Mouse (Mus musculus) neural tube, embryonic 13.5 days (tissue): ENCODE measurements around the gene Rps21. TPM values are rescaled to one million over a fixed set of nuclear protein-coding genes. Genes with fewer than 3 reads are reported as not detected.

Experiments
- ATAC-seq: fragments of 200-750 bp; cut with Nextera tagmentation; 2 replicates; pipeline ENCODE4 v1.8.0; 2017; ENCODE audit warnings: low read depth, mild to moderate bottlenecking, moderate TSS enrichment, moderate library complexity
- H3K27ac ChIP-seq: fragments of 300-500 bp; sonication (generic); replicated peaks from 2 replicates; pipeline ENCODE4 v1.5.1; 2015; ENCODE audit warnings: moderate library complexity, mild to moderate bottlenecking, inconsistent platforms
- H3K27me3 ChIP-seq: fragments of 300-500 bp; sonication (generic); 2 replicates; pipeline ENCODE4 v1.6.1; 2015; ENCODE audit warnings: mild to moderate bottlenecking, inconsistent platforms
- H3K36me3 ChIP-seq: fragments of 300-500 bp; sonication (generic); 2 replicates; pipeline ENCODE4 v1.6.1; 2015; ENCODE audit warnings: mild to moderate bottlenecking, inconsistent platforms
- H3K4me1 ChIP-seq: fragments of 300-500 bp; sonication (generic); replicated peaks from 2 replicates; pipeline ENCODE4 v1.6.1; 2015; ENCODE audit warnings: inconsistent platforms
- H3K4me2 ChIP-seq: fragments of 300-500 bp; sonication (generic); 2 replicates; pipeline ENCODE4 v1.6.1; 2015; ENCODE audit warnings: inconsistent platforms, mild to moderate bottlenecking, moderate library complexity
- H3K4me3 ChIP-seq: fragments of 300-500 bp; sonication (generic); 2 replicates; pipeline ENCODE4 v1.5.1; 2015; ENCODE audit warnings: mild to moderate bottlenecking, inconsistent platforms
- H3K9ac ChIP-seq: fragments of 300-500 bp; sonication (generic); 2 replicates; pipeline ENCODE4 v1.6.1; 2015; ENCODE audit warnings: moderate library complexity, mild to moderate bottlenecking, inconsistent platforms
- H3K9me3 ChIP-seq: fragments of 300-500 bp; sonication (generic); 2 replicates; pipeline ENCODE4 v1.6.1; 2016; ENCODE audit warnings: inconsistent platforms
- WGBS: fragments of 180-500 bp; shearing (Covaris S2); methylation state at CpG from one replicate; pipeline ENCODE4 v1.1.7; 2015; 5-methylcytosine and 5-hydroxymethylcytosine counted together
- polyA plus RNA-seq: library from polyadenylated mRNA; unstranded; fragments of >200 nt; fragmentation: Nextera tagmentation; extraction: Ambion mirVana; gene quantifications from 2 replicates; pipeline ENCODE4 v1.2.1, GENCODE M21; 2015

The Rps21 gene
- polyA plus RNA-seq, 1 experiment from 2014 or later = 435 TPM

DNA sequence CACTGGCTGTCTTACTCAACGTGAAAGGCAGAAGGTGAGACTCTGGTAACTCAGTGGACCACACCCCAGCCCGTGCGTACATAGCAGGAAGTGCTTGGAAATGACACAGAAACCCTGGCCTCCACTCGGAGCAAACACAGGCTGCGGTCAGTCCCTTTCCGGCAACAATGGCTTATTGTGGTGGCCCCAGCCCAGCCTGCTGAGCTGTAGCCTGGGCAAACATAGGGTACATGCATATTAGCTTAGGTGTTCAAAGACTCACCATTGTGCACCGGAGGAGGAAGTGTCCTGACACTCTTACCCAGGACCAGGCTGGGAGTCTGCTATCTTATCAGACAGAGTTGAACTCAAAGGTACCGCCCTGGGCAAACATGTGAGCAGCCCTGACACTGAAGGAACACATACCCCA lies 19.7 kb downstream of the Rps21 start:
- no peak overlapping the region for H3K27ac ChIP-seq
- no peaks in the 10 kb centered on the region for H3K9me3 ChIP-seq
- H3K4me1 ChIP-seq = peaks cover 19% of the 10 kb centered on the region
- no peak for ATAC-seq
- no peak overlapping the region for H3K4me2 ChIP-seq
- 74% methylated on average over 8 of the region's 8 CpGs for WGBS
- H3K9ac ChIP-seq = no peak overlapping the region
- H3K36me3 ChIP-seq = no peaks in the 10 kb centered on the region
- no peak overlapping the region for H3K4me3 ChIP-seq
- peaks cover 15% of the 10 kb centered on the region for H3K27me3 ChIP-seq

DNA sequence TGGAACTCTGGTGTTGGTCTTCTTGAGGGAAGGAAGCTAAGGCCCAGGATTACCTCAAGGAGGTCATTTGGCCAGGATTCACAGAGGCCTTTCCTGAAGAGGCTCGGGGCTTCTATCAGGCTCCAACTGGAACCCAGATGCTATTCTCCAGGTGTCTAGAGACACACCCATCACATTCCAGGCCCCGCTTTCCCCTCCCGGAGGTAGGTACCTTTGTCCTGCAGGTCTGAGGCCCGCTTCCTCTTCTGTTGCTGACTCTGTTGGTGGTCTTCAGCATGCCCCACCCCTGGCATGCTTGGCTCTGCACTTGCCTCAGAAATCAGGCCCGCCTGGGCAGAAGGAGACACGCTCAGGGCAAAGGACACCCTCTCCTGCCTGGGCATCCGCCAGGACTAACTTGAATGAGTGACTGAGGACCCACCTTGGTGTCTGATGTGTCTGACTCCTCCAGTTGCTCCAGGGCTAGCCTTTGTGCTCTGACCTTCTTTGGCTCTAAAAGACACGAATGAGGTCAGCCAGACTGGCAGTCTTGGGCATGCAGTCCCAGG lies 20.7 kb downstream of the Rps21 start:
- no peak for ATAC-seq
- 67% methylated on average over 8 of the region's 8 CpGs for WGBS
- H3K27me3 ChIP-seq = peaks cover 15% of the 10 kb centered on the region
- no peak overlapping the region for H3K27ac ChIP-seq
- peaks cover 10% of the 10 kb centered on the region for H3K4me1 ChIP-seq
- no peaks in the 10 kb centered on the region for H3K9me3 ChIP-seq
- H3K4me3 ChIP-seq = no peak overlapping the region
- H3K9ac ChIP-seq = no peak overlapping the region
- no peaks in the 10 kb centered on the region for H3K36me3 ChIP-seq
- no peak overlapping the region for H3K4me2 ChIP-seq

DNA sequence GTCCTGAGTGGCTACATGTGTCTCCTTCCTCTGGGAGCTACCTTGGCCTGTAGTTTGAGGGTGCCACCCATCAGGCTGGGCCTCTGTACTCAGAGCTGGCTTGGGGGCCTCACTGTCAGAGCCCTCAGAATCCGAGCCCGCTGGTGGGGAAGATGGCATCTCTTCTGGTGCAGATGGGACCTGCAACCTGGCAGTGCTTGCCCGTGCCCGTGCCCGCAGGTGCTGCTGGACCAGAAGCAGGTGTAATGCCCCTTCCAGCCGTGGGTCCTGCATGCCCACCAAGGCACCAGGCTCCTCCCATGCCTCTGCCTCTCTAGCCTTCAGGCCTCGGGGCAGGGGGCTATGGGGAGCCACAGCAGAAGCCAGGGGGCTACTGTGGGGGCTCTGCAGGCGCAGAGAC lies 22.1 kb downstream of the Rps21 start:
- 81% methylated on average over 8 of the region's 8 CpGs for WGBS
- H3K36me3 ChIP-seq = no peaks in the 10 kb centered on the region
- no peak for ATAC-seq
- H3K9ac ChIP-seq = no peak overlapping the region
- H3K27me3 ChIP-seq = peaks cover 12% of the 10 kb centered on the region
- no peaks in the 10 kb centered on the region for H3K9me3 ChIP-seq
- 0 out of 2 replicates have a peak, but pooled peaks cover 3% of the 10 kb centered on the region for H3K4me1 ChIP-seq
- no peak overlapping the region for H3K4me2 ChIP-seq
- H3K27ac ChIP-seq = no peak overlapping the region
- no peak overlapping the region for H3K4me3 ChIP-seq

GRCm38 (mm10) chr2:180288966-180289365 lies 31.8 kb downstream of the Rps21 start:
- no peak overlapping the region for H3K27ac ChIP-seq
- no peak overlapping the region for H3K4me2 ChIP-seq
- no peaks in the 10 kb centered on the region for H3K36me3 ChIP-seq
- H3K27me3 ChIP-seq = no peaks in the 10 kb centered on the region
- no peak for ATAC-seq
- no peaks in the 10 kb centered on the region for H3K9me3 ChIP-seq
- no peak overlapping the region for H3K4me3 ChIP-seq
- WGBS = 50% methylated on average over 11 of the region's 11 CpGs
- H3K4me1 ChIP-seq = no peaks in the 10 kb centered on the region
- no peak overlapping the region for H3K9ac ChIP-seq

DNA sequence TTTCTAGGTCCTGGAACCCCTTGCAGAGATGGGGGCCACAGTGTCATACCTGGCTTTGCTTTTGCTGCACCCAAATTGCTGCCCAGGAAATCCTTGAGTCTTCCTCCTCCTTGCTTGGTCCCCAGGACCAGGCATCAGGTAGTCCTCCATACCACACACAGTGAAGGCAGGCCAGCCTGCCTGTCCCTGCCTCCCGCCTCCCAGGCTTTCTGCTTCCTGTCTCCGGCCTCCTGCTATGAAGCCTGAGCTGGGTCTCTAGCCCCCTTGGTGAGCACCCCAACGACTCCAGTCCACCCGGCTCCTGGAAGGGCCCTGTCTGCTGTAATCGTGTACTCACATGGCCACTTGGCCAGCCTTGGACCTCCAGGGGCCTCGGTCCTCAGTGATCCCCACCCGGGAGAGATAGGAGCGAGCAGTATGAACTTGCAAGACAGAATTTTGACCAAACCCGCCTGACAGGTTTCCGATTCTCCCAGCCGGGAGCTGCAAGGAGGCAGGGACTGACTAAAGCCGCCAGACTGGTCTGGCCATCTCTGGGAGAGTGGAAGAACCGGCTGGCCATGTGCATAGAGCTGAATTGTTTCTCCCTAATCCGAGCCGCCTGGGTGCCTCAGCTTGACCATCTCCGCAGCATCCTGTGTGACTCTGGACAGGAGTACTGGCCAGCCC lies 32.4 kb downstream of the Rps21 start, which contains the start of gene Rbbp8nl:
TSS of gene Rbbp8nl (minus strand) at position 440 of the 669 bp plus-strand sequence.
- no peak within 1 kb of the TSS for H3K4me2 ChIP-seq
- no peaks in the 10 kb centered on the region for H3K36me3 ChIP-seq
- H3K27me3 ChIP-seq = no peaks in the 10 kb centered on the region
- H3K4me3 ChIP-seq = no peak within 1 kb of the TSS
- H3K27ac ChIP-seq = no peak within 1 kb of the TSS
- 55% methylated on average over 16 of the region's 16 CpGs for WGBS
- no peak within 1 kb of the TSS for H3K9ac ChIP-seq
- no peaks in the 10 kb centered on the region for H3K9me3 ChIP-seq
- no peak for ATAC-seq
- H3K4me1 ChIP-seq = no peaks in the 10 kb centered on the region

GRCm38 (mm10) chr2:180290503-180290902 lies 33.3 kb downstream of the Rps21 start:
- ATAC-seq = no peak
- no peaks in the 10 kb centered on the region for H3K4me1 ChIP-seq
- no peak overlapping the region for H3K27ac ChIP-seq
- H3K9ac ChIP-seq = no peak overlapping the region
- H3K36me3 ChIP-seq = no peaks in the 10 kb centered on the region
- no peaks in the 10 kb centered on the region for H3K27me3 ChIP-seq
- WGBS = 73% methylated on average over 6 of the region's 6 CpGs
- no peak overlapping the region for H3K4me2 ChIP-seq
- no peak overlapping the region for H3K4me3 ChIP-seq
- H3K9me3 ChIP-seq = no peaks in the 10 kb centered on the region

- H3K27ac ChIP-seq = no peak overlapping the region
- ATAC-seq = no peak
- H3K4me2 ChIP-seq = no peak overlapping the region
- H3K36me3 ChIP-seq = no peaks in the 10 kb centered on the region
- H3K9ac ChIP-seq = no peak overlapping the region
- WGBS = 88% methylated on average over 5 of the region's 5 CpGs
- H3K27me3 ChIP-seq = no peaks in the 10 kb centered on the region
- H3K4me3 ChIP-seq = no peak overlapping the region
- H3K4me1 ChIP-seq = no peaks in the 10 kb centered on the region
- no peaks in the 10 kb centered on the region for H3K9me3 ChIP-seq
Observed at GRCm38 (mm10) chr2:180291566-180291965, 34.4 kb downstream of the Rps21 start.

DNA sequence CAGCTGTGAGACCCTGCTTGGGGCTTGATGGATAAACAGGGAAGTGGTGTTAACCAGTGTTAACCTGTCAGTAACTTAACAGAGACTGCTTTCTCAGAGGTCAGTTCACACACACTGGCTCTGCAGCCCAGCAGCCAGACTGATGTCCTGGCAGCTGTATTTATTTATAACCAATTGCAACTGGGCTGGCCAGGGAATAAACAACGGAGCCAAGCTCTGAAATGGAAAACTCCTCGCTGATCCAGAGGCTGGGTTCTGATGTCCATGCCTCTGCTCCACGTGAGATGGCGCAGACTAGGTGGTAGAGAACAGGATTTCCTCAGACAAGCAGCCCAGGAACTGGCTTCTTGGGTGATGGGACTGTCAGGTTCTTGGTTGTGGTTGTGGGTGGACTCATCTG lies 34.8 kb downstream of the Rps21 start:
- Histone ChIP-seq H3K9me3 (no peaks in the 10 kb centered on the region), H3K4me1 (no peaks in the 10 kb centered on the region), H3K36me3 (no peaks in the 10 kb centered on the region), H3K4me3 (no peak overlapping the region), H3K27me3 (no peaks in the 10 kb centered on the region), H3K27ac (no peak overlapping the region), H3K4me2 (no peak overlapping the region), H3K9ac (no peak overlapping the region)
- ATAC-seq = no peak
- WGBS = 79% methylated on average over 4 of the region's 4 CpGs

DNA sequence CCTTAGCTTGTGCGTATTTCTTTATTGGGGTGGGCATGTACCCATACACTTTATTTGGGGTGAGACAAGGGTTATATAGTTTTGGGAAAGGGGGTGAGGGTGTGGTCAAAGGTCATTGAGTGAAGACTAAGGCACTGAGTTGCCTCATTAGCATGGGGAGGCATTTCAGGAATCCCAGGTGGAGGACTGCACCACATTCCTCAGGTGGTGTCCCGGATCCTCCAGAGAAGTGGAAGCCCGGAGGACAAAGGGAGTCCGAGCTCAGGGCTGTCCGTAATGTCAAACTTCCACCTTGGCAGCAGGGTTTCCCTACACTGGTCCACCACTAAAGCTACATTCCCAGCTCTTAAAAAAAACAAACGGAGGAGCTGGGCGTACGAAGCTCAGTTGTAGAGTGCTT lies 35.7 kb downstream of the Rps21 start:
- ATAC-seq = no peak

GRCm38 (mm10) chr2:180300252-180300651 lies 43.1 kb downstream of the Rps21 start:
- 88% methylated on average over 2 of the region's 2 CpGs for WGBS
- H3K4me1 ChIP-seq = no peaks in the 10 kb centered on the region
- no peaks in the 10 kb centered on the region for H3K9me3 ChIP-seq
- no peaks in the 10 kb centered on the region for H3K36me3 ChIP-seq
- no peak overlapping the region for H3K4me3 ChIP-seq
- no peak overlapping the region for H3K27ac ChIP-seq
- ATAC-seq = no peak
- no peak overlapping the region for H3K9ac ChIP-seq
- H3K4me2 ChIP-seq = no peak overlapping the region
- no peaks in the 10 kb centered on the region for H3K27me3 ChIP-seq

More for the DNA sequence above, 35.7 kb downstream of the Rps21 start:
- Histone ChIP-seq H3K9ac (no peak overlapping the region), H3K9me3 (no peaks in the 10 kb centered on the region), H3K27ac (no peak overlapping the region), H3K4me1 (no peaks in the 10 kb centered on the region), H3K4me2 (no peak overlapping the region), H3K27me3 (no peaks in the 10 kb centered on the region), H3K36me3 (no peaks in the 10 kb centered on the region), H3K4me3 (no peak overlapping the region)
- 77% methylated on average over 8 of the region's 8 CpGs for WGBS

- ATAC-seq = no peak
- Histone ChIP-seq H3K27me3 (no peaks in the 10 kb centered on the region), H3K9ac (no peak overlapping the region), H3K4me3 (no peak overlapping the region), H3K27ac (no peak overlapping the region), H3K36me3 (no peaks in the 10 kb centered on the region), H3K9me3 (no peaks in the 10 kb centered on the region), H3K4me2 (no peak overlapping the region), H3K4me1 (no peaks in the 10 kb centered on the region)
- 63% methylated on average over 5 of the region's 5 CpGs for WGBS
Observed at GRCm38 (mm10) chr2:180300771-180301170, 43.6 kb downstream of the Rps21 start.

- no peaks in the 10 kb centered on the region for H3K4me1 ChIP-seq
- H3K36me3 ChIP-seq = no peaks in the 10 kb centered on the region
- whole genome bisulfite sequencing = 76% methylated on average over 4 of the region's 4 CpGs
- H3K4me2 ChIP-seq = no peak overlapping the region
- no peak overlapping the region for H3K9ac ChIP-seq
- H3K27me3 ChIP-seq = no peaks in the 10 kb centered on the region
- no peak for ATAC-seq
- H3K4me3 ChIP-seq = no peak overlapping the region
- H3K27ac ChIP-seq = no peak overlapping the region
- no peaks in the 10 kb centered on the region for H3K9me3 ChIP-seq
Observed at GRCm38 (mm10) chr2:180302201-180302600, 45.0 kb downstream of the Rps21 start.

DNA sequence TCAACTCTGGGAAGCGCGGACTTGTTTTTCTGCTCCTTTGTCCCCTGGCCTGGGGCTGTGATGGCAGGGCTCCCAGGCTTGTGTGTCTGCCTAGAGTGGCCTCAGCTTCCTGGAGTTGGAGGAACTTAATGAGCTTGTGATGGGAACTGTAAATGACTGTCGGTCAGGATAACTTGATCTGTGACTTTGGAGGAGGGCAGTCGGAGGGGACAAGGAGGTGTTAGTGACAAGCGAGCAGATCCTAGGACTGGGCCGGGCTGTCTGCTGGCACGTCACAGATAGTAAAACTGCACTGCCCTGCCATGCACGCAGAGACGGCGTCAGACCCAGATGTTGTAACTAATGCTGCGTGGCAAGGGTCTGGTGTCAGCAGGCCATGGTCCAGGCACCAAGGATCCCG lies 46.3 kb downstream of the Rps21 start:
- H3K4me1 ChIP-seq = no peaks in the 10 kb centered on the region
- no peaks in the 10 kb centered on the region for H3K36me3 ChIP-seq
- no peaks in the 10 kb centered on the region for H3K9me3 ChIP-seq
- no peak overlapping the region for H3K9ac ChIP-seq
- ATAC-seq = no peak
- no peak overlapping the region for H3K27ac ChIP-seq
- no peaks in the 10 kb centered on the region for H3K27me3 ChIP-seq
- 86% methylated on average over 12 of the region's 12 CpGs for WGBS
- no peak overlapping the region for H3K4me2 ChIP-seq
- H3K4me3 ChIP-seq = no peak overlapping the region
